Mouse (Mus musculus): Measurements from ENCODE around the gene Slc6a1. TPM values are rescaled to one million over a fixed set of nuclear protein-coding genes. Genes with fewer than 3 reads are reported as not detected.

The Slc6a1 gene
- total and polyA plus RNA-seq, 2 experiments from 2014 or later: 208 to 507 TPM

DNA sequence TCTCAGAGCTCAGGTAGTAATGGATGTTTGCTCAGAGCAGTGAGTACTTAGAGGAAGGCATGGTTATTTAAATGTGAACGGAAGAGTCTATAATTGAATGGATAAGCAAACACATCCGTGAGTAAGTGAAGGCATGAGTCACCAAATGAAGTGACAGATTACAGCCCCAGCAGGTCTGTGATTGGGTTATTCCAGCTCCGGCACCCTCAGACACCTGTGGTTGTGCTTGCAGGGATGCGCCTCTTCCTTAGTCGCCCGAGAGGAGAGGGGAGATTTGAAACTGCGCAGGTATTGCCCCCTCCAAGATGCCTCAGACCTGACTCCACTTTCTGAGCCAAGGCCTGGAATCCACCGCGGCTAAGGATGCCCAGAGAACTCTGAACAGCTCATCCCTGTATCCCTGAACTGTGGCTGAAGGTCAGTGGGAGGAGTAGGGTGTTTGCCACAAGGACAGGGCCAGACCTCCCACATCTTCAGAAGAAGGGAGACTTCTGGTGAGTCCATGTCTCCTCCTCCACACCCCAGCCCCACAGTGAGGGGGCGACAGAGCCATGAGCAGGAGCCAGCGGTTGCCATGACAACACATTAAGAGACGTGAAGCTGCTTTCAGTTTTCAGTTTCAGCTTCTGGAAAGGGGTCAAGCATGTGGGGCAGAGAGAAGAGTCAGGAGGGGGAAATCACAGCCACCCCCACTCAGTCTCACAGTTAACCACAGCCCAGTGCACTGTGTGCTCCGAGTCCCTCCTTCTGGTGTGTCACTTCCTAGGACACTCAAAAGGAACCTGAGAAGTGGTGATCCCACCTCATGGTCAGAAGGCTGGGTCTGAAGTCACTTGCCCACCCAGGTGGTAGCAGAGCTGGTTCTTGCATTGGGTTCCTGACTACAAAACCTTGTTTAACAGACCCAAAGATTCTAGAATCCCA, 65.7 kb downstream of the Slc6a1 start:
- WGBS: 39% methylated on average over 13 of the region's 13 CpGs
- Histone ChIP-seq H3K4me2 (ENCODE audit: low read depth, low read length, poor library complexity, severe bottlenecking) (no peak overlapping the region), H3K4me3 (ENCODE audit: low read depth, low read length) (no peak overlapping the region), H3K27me3 (ENCODE audit: insufficient read depth, low read length) (peaks cover 3% of the 10 kb centered on the region; the same call in 1 of the 2 replicates), H3K9me3 (ENCODE audit: low read length) (no peaks in the 10 kb centered on the region), H3K27ac (ENCODE audit: low read depth, low read length) (no peak overlapping the region), H3K4me1 (ENCODE audit: insufficient read depth, low read length) (0 out of 2 replicates have a peak, but pooled peaks cover 6% of the 10 kb centered on the region), H3K36me3 (ENCODE audit: insufficient read depth, low read length) (no peaks in the 10 kb centered on the region), H3K9ac (replicated peaks; ENCODE audit: low read length, poor library complexity, severe bottlenecking) (no peak overlapping the region)
- TF ChIP-seq CTCF (IDR thresholded peaks at IDR 0.05): peak; percentile 64
- ATAC-seq (ENCODE audit: low FRiP score) (peak; percentile 64), DNase-seq (ENCODE audit: low spot score) (peak; percentile 85)

DNA sequence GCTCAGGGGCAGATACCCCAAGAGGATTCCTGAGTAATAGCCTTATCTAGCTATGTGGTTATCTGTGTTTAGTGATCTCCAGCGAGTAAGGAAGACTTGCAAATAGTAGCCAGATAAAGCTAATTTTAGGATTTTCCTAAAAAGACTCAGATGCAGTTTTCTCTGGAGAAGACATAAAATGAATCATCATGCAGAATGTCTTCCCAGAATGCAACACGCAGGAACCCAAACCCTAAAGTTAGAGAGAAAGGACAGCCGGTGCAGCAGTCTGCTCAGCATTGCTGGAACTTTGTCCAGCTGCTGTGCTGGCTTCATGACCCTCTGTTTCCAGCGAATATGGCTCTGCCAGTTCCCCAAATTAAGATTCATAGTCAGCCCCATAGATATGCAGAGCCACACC, 72.2 kb downstream of the Slc6a1 start:
- no peaks in the 10 kb centered on the region for H3K4me1 ChIP-seq (ENCODE audit: insufficient read depth, low read length)
- no peaks in the 10 kb centered on the region for H3K9me3 ChIP-seq (ENCODE audit: low read length)
- H3K4me2 ChIP-seq (ENCODE audit: low read depth, low read length, poor library complexity, severe bottlenecking): no peak overlapping the region
- 75% methylated on average over 4 of the region's 4 CpGs for WGBS
- H3K27me3 ChIP-seq (ENCODE audit: insufficient read depth, low read length): no peaks in the 10 kb centered on the region
- H3K36me3 ChIP-seq (ENCODE audit: insufficient read depth, low read length): no peaks in the 10 kb centered on the region
- ATAC-seq (ENCODE audit: low FRiP score) (no peak), DNase-seq (ENCODE audit: low spot score) (no peak)
- no peak overlapping the region for H3K4me3 ChIP-seq (ENCODE audit: low read depth, low read length)
- H3K27ac ChIP-seq (ENCODE audit: low read depth, low read length): no peak overlapping the region
- TF ChIP-seq CTCF (IDR thresholded peaks at IDR 0.05): no peak
- no peak overlapping the region for H3K9ac ChIP-seq (replicated peaks; ENCODE audit: low read length, poor library complexity, severe bottlenecking)

DNA sequence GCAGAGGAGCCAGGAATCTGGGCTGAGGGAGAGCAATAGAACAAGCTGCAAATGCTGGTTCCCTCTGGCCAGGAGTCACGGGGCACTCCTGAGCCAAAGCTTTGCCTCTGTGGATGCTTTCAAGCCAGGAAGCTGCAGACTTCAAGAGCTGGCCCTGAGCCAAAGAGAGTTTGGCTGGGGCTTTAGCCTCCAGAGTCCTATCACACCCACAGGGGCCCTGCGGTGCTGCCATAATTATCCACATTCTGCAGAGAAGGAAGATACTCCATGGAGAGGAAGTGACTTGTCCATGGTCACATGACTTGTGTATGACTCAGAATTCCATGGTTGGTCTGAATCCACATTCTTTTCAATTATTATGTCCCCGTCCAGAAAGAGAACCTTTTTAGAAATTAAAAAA, 75.7 kb downstream of the Slc6a1 start:
- Histone ChIP-seq H3K4me1 (ENCODE audit: insufficient read depth, low read length) (no peaks in the 10 kb centered on the region), H3K9ac (replicated peaks; ENCODE audit: low read length, poor library complexity, severe bottlenecking) (no peak overlapping the region), H3K4me3 (ENCODE audit: low read depth, low read length) (no peak overlapping the region), H3K27ac (ENCODE audit: low read depth, low read length) (no peak overlapping the region), H3K4me2 (ENCODE audit: low read depth, low read length, poor library complexity, severe bottlenecking) (no peak overlapping the region), H3K27me3 (ENCODE audit: insufficient read depth, low read length) (no peaks in the 10 kb centered on the region), H3K9me3 (ENCODE audit: low read length) (no peaks in the 10 kb centered on the region), H3K36me3 (ENCODE audit: insufficient read depth, low read length) (no peaks in the 10 kb centered on the region)
- DNase-seq (ENCODE audit: low spot score) (peak; percentile 53), ATAC-seq (ENCODE audit: low FRiP score) (no peak)
- 72% methylated on average over 3 of the region's 3 CpGs for WGBS
- no peak for TF ChIP-seq CTCF (IDR thresholded peaks at IDR 0.05)

DNA sequence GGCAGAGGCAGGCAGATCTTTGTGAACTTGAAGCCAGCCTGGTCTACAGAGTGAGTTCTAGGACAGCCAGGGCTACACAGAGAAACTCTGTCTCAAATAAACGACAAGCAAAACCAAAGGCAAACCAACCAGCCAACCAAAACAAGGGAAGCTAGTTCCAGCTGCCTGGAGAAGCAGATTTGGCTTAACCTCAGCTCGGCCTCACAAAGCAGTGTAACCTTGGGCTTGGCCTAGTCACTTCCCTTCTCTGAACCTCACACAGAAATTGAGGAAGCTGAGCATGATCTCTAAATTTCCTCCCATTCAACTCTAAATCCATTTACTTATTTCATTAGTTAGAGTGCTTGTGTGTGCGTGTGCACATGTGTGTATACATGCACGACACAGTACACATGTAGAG, 79.9 kb downstream of the Slc6a1 start:
- no peak for DNase-seq (ENCODE audit: low spot score)
- H3K9ac ChIP-seq (replicated peaks; ENCODE audit: low read length, poor library complexity, severe bottlenecking): no peak overlapping the region

DNA sequence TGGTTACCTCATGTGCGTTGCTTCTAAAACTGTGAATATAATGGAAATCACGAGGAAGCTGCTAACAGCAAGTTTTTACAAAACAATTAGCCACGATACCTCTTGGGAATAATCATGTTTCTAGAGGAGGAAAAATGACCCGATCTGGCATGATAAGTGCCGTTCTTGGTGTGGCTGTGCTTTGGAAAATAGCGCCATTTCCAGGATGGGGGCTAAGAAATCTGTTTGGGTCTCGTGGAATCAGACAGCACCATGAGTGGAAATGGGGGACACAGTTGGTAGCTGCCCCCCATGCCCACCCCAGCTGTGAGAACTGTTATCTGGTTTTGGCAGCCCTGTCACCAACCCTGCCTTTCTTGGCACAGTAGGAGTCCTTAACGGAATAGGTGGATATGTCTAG, 81.3 kb downstream of the Slc6a1 start:
- no peak for TF ChIP-seq CTCF (IDR thresholded peaks at IDR 0.05)
- no peak for ATAC-seq (ENCODE audit: low FRiP score)

More for the DNA sequence above, 79.9 kb downstream of the Slc6a1 start:
- Histone ChIP-seq H3K27ac (ENCODE audit: low read depth, low read length) (no peak overlapping the region), H3K9me3 (ENCODE audit: low read length) (no peaks in the 10 kb centered on the region), H3K36me3 (ENCODE audit: insufficient read depth, low read length) (no peaks in the 10 kb centered on the region), H3K4me3 (ENCODE audit: low read depth, low read length) (no peak overlapping the region), H3K4me2 (ENCODE audit: low read depth, low read length, poor library complexity, severe bottlenecking) (no peak overlapping the region), H3K27me3 (ENCODE audit: insufficient read depth, low read length) (no peaks in the 10 kb centered on the region), H3K4me1 (ENCODE audit: insufficient read depth, low read length) (no peaks in the 10 kb centered on the region)
- ATAC-seq (ENCODE audit: low FRiP score): no peak
- 79% methylated on average over 4 of the region's 4 CpGs for WGBS
- no peak for TF ChIP-seq CTCF (IDR thresholded peaks at IDR 0.05)

DNA sequence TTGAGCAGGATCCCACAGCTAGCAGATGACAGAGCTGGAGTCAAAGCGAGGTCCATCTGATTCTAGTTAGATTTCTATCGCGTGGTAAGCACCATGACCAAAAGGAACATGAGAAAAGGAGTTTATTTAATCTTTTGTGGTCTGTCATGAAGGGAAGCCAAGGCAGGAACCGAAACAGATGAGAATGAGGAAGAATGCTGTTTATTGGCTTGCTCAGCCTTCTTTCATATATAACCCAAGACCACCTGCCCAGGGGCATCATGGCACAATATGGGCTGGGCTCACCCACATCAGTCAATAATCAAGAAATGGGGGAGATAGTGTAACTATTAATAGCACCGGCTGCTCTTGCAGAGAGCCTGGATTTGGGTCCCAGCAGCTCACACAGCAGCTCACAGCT, 82.3 kb downstream of the Slc6a1 start:
- no peak for DNase-seq (ENCODE audit: low spot score)

More for the DNA sequence above, 81.3 kb downstream of the Slc6a1 start:
- no peaks in the 10 kb centered on the region for H3K9me3 ChIP-seq (ENCODE audit: low read length)
- no peak overlapping the region for H3K4me2 ChIP-seq (ENCODE audit: low read depth, low read length, poor library complexity, severe bottlenecking)
- H3K4me3 ChIP-seq (ENCODE audit: low read depth, low read length): no peak overlapping the region
- H3K27ac ChIP-seq (ENCODE audit: low read depth, low read length): no peak overlapping the region
- no peak for DNase-seq (ENCODE audit: low spot score)
- H3K27me3 ChIP-seq (ENCODE audit: insufficient read depth, low read length): no peaks in the 10 kb centered on the region
- H3K4me1 ChIP-seq (ENCODE audit: insufficient read depth, low read length): no peaks in the 10 kb centered on the region
- no peak overlapping the region for H3K9ac ChIP-seq (replicated peaks; ENCODE audit: low read length, poor library complexity, severe bottlenecking)
- no peaks in the 10 kb centered on the region for H3K36me3 ChIP-seq (ENCODE audit: insufficient read depth, low read length)
- 80% methylated on average over 8 of the region's 8 CpGs for WGBS

More for the DNA sequence above, 82.3 kb downstream of the Slc6a1 start:
- Histone ChIP-seq H3K9me3 (ENCODE audit: low read length) (no peaks in the 10 kb centered on the region), H3K27ac (ENCODE audit: low read depth, low read length) (no peak overlapping the region), H3K9ac (replicated peaks; ENCODE audit: low read length, poor library complexity, severe bottlenecking) (no peak overlapping the region), H3K36me3 (ENCODE audit: insufficient read depth, low read length) (no peaks in the 10 kb centered on the region), H3K4me2 (ENCODE audit: low read depth, low read length, poor library complexity, severe bottlenecking) (no peak overlapping the region), H3K4me3 (ENCODE audit: low read depth, low read length) (no peak overlapping the region), H3K4me1 (ENCODE audit: insufficient read depth, low read length) (no peaks in the 10 kb centered on the region), H3K27me3 (ENCODE audit: insufficient read depth, low read length) (no peaks in the 10 kb centered on the region)
- 86% methylated on average over 5 of the region's 5 CpGs for WGBS
- TF ChIP-seq CTCF (IDR thresholded peaks at IDR 0.05): no peak
- no peak for ATAC-seq (ENCODE audit: low FRiP score)
